Mouse (Mus musculus) midbrain, embryonic 11.5 days (tissue): ENCODE data around the gene L2hgdh. TPM values are rescaled to one million over a fixed set of nuclear protein-coding genes. Genes with fewer than 3 reads are reported as not detected.
"Not testable (repeated sequence)": the region's sequence is repeated elsewhere in the genome, so short reads cannot be mapped to it uniquely, and the experiment has no call there.

ENCODE experiments used
- ATAC-seq: fragments of 200-750 bp; cut with Nextera tagmentation; 2 replicates; pipeline ENCODE4 v1.8.0; 2017; ENCODE audit warnings: moderate TSS enrichment, moderate library complexity; ENCODE audit not compliant: low FRiP score
- DNase-seq: peaks from one replicate; pipeline ENCODE4 v3.0.0; 2015; ENCODE audit warnings: low spot score; ENCODE audit errors: missing footprints
- H3K27ac ChIP-seq: fragments of 300-500 bp; sonication (generic); 2 replicates; pipeline ENCODE4 v1.5.1; 2014; ENCODE audit warnings: low read depth, low read length
- H3K27me3 ChIP-seq: fragments of 300-500 bp; sonication (generic); 2 replicates; pipeline ENCODE4 v1.6.1; 2014; ENCODE audit warnings: mild to moderate bottlenecking, low read length, moderate library complexity, mixed read lengths; ENCODE audit not compliant: control insufficient read depth, insufficient read depth
- H3K36me3 ChIP-seq: fragments of 300-500 bp; sonication (generic); 2 replicates; pipeline ENCODE4 v1.6.1; 2014; ENCODE audit warnings: mild to moderate bottlenecking, low read length, moderate library complexity, mixed read lengths; ENCODE audit not compliant: control insufficient read depth, insufficient read depth
- H3K4me1 ChIP-seq: fragments of 300-500 bp; sonication (generic); 2 replicates; pipeline ENCODE4 v1.6.1; 2014; ENCODE audit warnings: low read length; ENCODE audit not compliant: control insufficient read depth, insufficient read depth
- H3K4me2 ChIP-seq: fragments of 300-500 bp; sonication (generic); 2 replicates; pipeline ENCODE4 v1.6.1; 2014; ENCODE audit warnings: mild to moderate bottlenecking, moderate library complexity
- H3K4me3 ChIP-seq: fragments of 300-500 bp; sonication (generic); 2 replicates; pipeline ENCODE4 v1.5.1; 2014; ENCODE audit warnings: low read depth, low read length
- H3K9ac ChIP-seq: fragments of 300-500 bp; sonication (generic); 2 replicates; pipeline ENCODE4 v1.6.1; 2014; ENCODE audit warnings: low read length
- H3K9me3 ChIP-seq: fragments of 300-500 bp; sonication (generic); 2 replicates; pipeline ENCODE4 v1.6.1; 2016; ENCODE audit warnings: low read length; ENCODE audit not compliant: control insufficient read depth
- WGBS: fragments of 180-500 bp; shearing (Covaris S2); extraction: QIAGEN DNeasy Blood & Tissue Kit; methylation state at CpG from one replicate; pipeline ENCODE4 v1.1.7; 2014; 5-methylcytosine and 5-hydroxymethylcytosine counted together
- microRNA counts: library from miRNA; unstranded; fragments of <30 nt; microRNA quantifications from one replicate; lab custom pipeline; 2015
- microRNA-seq: library from miRNA; unstranded; fragments of <30 nt; microRNA quantifications from one replicate; pipeline ENCODE4, GENCODE M21; 2017
- polyA plus RNA-seq: library from polyadenylated mRNA; unstranded; fragments of >200 nt; fragmentation: Nextera tagmentation; extraction: Ambion mirVana; gene quantifications from 2 replicates; pipeline ENCODE4 v1.2.1, GENCODE M21; 2014

The L2hgdh gene
- polyA plus RNA-seq, 1 experiment from 2014 or later = 9.7 TPM

DNA sequence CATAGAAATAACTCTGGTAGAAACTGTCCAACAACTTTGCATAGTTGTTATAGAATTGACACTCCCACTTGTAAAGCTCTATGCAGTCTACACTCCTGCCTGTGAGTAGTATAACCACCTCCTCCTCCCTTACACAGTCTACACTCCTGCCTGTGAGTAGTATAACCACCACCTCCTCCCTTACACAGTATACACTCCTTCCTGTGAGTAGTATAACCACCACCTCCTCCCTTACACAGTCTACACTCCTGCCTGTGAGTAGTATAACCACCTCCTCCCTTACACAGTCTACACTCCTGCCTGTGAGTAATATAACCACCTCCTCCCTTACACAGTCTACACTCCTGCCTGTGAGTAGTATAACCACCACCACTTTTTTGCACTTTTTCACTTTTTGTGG lies 70.7 kb downstream of the L2hgdh start:
- H3K36me3 ChIP-seq = not testable (repeated sequence)

DNA sequence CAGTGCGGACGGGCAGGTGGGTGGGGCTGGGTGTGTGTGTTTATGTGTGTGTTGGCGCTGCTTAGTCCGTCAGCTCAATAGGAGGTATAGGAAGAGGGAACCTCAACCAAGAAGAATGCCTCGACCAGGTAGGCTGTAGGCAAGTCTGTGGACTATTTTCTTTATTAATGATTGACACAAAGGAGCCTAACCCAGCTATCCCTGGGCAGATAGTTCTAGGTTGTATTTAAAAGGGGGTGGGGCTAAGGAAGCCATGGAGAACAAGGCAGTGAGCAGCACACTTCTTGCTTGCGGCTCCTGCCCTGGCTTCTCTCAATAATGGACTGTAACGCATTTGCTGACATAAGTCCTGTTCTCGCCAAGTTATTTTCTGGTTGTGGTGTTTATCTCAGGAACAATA lies 75.2 kb downstream of the L2hgdh start:
- peaks cover 12% of the 10 kb centered on the region for H3K36me3 ChIP-seq
- ATAC-seq = no peak

More for the DNA sequence above, 70.7 kb downstream of the L2hgdh start:
- H3K27me3 ChIP-seq, H3K4me1 ChIP-seq, H3K9ac ChIP-seq, H3K4me2 ChIP-seq, H3K27ac ChIP-seq, H3K4me3 ChIP-seq, H3K9me3 ChIP-seq, DNase-seq: not testable (repeated sequence)
- ATAC-seq = peak; percentile 70

DNA sequence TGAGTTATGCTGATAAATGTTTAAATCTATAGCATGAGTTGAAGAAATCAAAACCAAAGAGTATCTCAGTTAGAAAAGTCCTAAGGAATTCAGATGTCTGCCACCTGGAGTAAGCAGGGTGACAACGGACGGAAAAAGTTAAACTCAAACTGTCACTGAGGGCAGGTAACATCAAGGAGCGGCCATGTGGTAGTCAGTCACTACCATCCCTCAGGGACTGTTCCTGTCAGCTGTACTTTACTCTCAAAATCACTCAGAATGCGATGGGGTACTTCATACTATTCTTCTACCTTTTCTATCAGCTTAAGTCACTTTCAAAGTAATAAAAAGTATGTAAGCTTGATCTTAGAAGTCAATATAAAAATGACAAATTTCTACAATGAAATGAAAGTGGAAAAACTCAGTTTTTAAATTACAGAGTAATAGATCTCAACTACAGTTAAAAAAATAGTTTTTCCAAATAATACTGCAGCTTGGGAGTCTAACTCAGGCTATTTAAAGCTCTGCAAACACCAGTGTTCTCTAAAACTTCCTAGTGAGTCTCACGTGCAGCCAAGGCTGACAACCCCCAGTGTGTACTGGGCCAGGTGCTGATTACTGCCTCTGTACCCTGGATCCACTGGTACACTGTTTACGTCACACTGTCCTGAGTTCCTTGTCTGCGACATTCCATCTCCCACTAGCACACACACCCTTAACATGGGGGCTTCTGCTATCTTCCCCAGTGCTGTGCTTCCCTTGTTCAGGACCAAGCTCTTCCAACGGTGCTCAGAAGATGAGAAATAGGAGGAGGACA lies 78.7 kb downstream of the L2hgdh start:
- Histone ChIP-seq H3K4me2 (no peak overlapping the region), H3K4me3 (no peak overlapping the region), H3K9me3 (no peaks in the 10 kb centered on the region), H3K9ac (no peak overlapping the region), H3K27ac (no peak overlapping the region), H3K36me3 (peaks cover 3% of the 10 kb centered on the region; the same call in 1 of the 2 replicates), H3K4me1 (no peaks in the 10 kb centered on the region), H3K27me3 (no peaks in the 10 kb centered on the region)
- ATAC-seq (no peak), DNase-seq (no peak)
- WGBS = 92% methylated on average over 8 of the region's 8 CpGs

More for the DNA sequence above, 75.2 kb downstream of the L2hgdh start:
- no peaks in the 10 kb centered on the region for H3K27me3 ChIP-seq
- H3K4me1 ChIP-seq = no peaks in the 10 kb centered on the region
- no peak overlapping the region for H3K4me2 ChIP-seq
- H3K9me3 ChIP-seq = no peaks in the 10 kb centered on the region; the same call in 1 of the 2 replicates
- H3K27ac ChIP-seq = no peak overlapping the region
- 91% methylated on average over 8 of the region's 8 CpGs for WGBS
- H3K9ac ChIP-seq = no peak overlapping the region
- no peak overlapping the region for H3K4me3 ChIP-seq
- no peak for DNase-seq

DNA sequence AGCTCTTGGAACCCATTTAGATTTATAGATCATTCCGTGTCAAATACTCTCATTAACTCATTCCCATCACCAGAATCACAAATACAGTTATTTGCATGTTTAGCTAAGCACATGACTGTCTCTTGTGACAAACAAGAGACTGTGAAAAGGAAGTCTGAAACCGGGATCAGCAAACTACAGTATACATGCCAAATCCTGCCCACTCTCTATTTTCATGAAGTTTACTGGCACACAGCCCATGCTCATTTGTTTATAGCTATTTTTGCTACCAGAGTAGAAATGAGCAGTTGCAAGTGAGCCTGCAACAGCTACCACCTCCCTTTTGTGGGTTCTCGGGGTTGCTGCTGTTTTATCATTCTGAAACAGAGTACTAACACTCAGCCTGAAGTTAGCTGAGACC lies 79.8 kb downstream of the L2hgdh start:
- DNase-seq = no peak
- Histone ChIP-seq H3K36me3 (peaks cover 3% of the 10 kb centered on the region; the same call in 1 of the 2 replicates), H3K27me3 (no peaks in the 10 kb centered on the region), H3K4me2 (no peak overlapping the region), H3K4me1 (no peaks in the 10 kb centered on the region), H3K9me3 (no peaks in the 10 kb centered on the region), H3K27ac (no peak overlapping the region), H3K4me3 (no peak overlapping the region), H3K9ac (no peak overlapping the region)
- 95% methylated on average over 3 of the region's 3 CpGs for WGBS
- ATAC-seq = no peak

DNA sequence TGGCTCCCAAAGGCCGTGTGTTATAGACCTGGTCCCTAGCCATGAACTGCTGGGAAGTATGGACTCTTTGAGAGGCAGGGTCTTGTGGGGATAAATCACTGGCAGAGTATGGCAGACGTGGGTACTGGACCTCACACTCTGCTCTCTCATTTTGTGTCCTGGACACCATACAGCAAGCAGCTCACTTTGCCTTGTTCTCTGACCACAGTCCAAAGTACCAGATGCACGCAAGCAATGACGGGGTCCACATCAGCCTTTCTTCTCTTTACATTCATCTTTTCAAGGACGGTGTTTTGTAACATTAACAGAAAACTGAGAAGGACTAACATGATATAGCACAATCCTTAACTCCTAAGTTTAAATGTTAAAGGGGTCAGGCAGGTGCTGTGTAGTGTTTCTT lies 81.8 kb downstream of the L2hgdh start:
- H3K4me1 ChIP-seq = no peaks in the 10 kb centered on the region
- no peaks in the 10 kb centered on the region for H3K27me3 ChIP-seq
- no peak overlapping the region for H3K4me3 ChIP-seq
- H3K9me3 ChIP-seq = no peaks in the 10 kb centered on the region
- H3K36me3 ChIP-seq = peaks cover 9% of the 10 kb centered on the region; the same call in 1 of the 2 replicates
- no peak for DNase-seq
- no peak for ATAC-seq
- 91% methylated on average over 5 of the region's 5 CpGs for WGBS
- H3K27ac ChIP-seq = no peak overlapping the region
- no peak overlapping the region for H3K9ac ChIP-seq
- no peak overlapping the region for H3K4me2 ChIP-seq

MicroRNA genes within 50 kb of the gene (microRNA counts, 519-probe panel; counts per million panel counts)
- not detected for microRNA mmu-miR-681 (lab: Ali Mortazavi, UCI)

Small RNAs within 50 kb of the gene (microRNA-seq; reads per million reads assigned to microRNA genes)
- gene Mir681 = not detected

Other genes with a start within 250 kb of the L2hgdh start
- 16.4 and 17.8 TPM in 2 replicates for gene Vcpkmt, start 141.8 kb downstream of the L2hgdh start, polyA plus RNA-seq
- gene Sos2, start 43.0 kb downstream of the L2hgdh start, polyA plus RNA-seq = 10.5 and 12.0 TPM in 2 replicates
- gene Atp5s, start 77 bp upstream of the L2hgdh start, polyA plus RNA-seq = 18.0 and 19.3 TPM in 2 replicates
- gene Cdkl1, start 66.4 kb upstream of the L2hgdh start, polyA plus RNA-seq = 0.50 and 0.64 TPM in 2 replicates
- 57.4 and 63.1 TPM in 2 replicates for gene Atl1, start 167.7 kb upstream of the L2hgdh start, polyA plus RNA-seq
- gene Map4k5, start 168.3 kb upstream of the L2hgdh start, polyA plus RNA-seq = 27.7 and 32.8 TPM in 2 replicates